Mouse (Mus musculus): ENCODE measurements around the gene Lamtor1.

GRCm38 (mm10) chr7:101884160-101884559 lies 21.5 kb upstream of the Lamtor1 start:
- TF ChIP-seq CTCF (IDR thresholded peaks at IDR 0.05; ENCODE audit: borderline replicate concordance, insufficient read depth, low read length) (no peak), POLR2A (IDR thresholded peaks at IDR 0.05; ENCODE audit: low read depth, low read length) (no peak)

All from embryonic fibroblast, embryonic 13.5 days (primary cell).